Mouse (Mus musculus) lung, postnatal 25 days (tissue): ENCODE measurements around the gene Vmn2r91.
"Not testable (repeated sequence)": the region's sequence is repeated elsewhere in the genome, so short reads cannot be mapped to it uniquely, and the experiment has no call there.

Source experiments
- DNase-seq: peaks from one replicate; pipeline ENCODE4 v3.0.0; 2022; ENCODE audit warnings: low spot score

The Vmn2r91 gene

DNA sequence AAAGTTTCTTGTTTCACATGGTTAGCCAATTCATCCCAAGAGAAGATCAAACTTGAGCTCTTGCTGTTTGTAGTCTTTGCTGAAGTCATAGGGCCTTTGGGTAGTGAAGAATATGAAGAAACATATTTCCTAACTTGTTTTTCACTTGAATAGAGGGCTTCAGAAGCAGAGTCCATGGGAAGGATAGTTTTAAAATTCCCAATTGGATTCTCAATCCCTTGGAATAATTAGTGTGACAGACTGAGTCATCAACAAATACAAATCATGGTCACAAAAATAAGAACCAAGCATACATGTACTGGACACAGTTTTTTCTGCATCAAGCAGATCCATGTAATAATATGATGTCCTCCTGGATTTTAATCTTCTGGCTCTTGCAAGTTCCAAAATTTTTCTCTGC lies at the start of gene Vmn2r91:
Gene Vmn2r91 (plus strand): TSS at position 301 of the 400 bp plus-strand sequence.
- DNase-seq, result not testable (repeated sequence)

DNA sequence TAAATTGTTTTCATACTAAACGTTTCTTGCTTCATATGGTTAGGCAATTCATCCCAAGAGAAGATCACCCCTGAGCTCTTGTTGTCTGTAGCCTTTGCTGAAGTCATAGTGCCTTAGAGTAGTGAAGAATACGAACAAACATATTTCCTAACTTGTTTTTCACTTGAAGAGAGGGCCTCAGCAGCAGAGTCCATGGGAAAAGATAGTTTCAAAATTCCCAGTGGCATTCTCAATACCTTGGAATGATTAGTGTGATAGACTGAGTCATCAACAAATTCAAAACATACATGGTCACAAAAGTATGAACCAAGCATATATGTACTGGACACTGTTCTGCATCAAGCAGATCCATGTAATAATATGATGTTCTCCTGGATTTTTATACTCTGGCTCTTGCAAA lies 35.7 kb upstream of the Vmn2r91 start, which contains the start of gene Vmn2r124:
Gene Vmn2r124 (plus strand): TSS at position 301 of the 400 bp plus-strand sequence.
- no peak for DNase-seq

DNA sequence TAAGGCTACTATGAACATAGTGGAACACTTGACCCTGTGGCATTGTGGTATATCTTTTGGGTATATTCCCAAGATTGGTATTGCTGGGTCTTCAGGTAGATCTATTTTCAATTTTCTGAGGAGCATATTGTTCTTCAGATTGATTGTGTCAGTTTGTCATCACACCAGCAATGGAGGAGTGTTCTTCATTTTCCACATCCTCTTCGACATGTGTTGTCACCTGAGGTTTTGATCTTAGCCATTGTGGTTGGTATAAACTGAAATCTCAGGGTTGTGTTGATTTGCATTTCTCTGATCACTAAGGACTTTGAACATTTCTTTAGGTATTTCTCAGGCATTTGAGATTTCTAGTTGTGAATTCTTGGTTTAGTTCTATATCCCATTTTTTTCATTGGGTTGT lies 10.8 kb downstream of the Vmn2r91 start:
- not testable (repeated sequence) for DNase-seq

DNA sequence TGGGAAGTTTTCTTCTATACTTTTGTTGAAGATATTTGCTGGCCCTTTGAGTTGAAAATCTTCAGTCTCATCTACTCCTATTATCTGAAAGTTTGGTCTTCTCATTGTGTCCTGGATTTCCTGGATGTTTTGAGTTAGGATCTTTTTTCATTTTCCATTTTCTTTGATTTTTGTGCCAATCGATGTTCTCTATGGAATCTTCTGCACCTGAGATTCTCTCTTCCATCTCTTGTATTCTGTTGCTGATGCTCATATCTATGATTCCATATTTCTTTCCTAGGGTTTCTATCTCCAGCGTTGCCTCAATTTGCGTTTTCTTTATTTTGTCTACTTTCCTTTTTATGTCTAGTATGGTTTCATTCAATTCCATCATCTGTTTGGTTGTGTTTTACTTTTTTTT lies 17.4 kb downstream of the Vmn2r91 start:
- not testable (repeated sequence) for DNase-seq

DNA sequence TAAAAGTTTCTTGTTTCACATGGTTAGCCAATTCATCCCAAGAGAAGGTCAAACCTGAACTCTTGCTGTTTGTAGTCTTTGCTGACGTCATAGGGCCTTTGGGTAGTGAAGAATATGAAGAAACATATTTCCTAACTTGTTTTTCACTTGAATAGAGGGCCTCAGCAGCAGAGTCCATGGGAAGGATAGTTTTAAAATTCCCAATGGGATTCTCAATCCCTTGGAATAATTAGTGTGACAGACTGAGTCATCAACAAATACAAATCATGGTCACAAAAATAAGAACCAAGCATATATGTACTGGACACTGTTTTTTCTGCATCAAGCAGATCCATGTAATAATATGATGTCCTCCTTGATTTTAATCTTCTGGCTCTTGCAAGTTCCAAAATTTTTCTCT lies 66.8 kb downstream of the Vmn2r91 start, which contains the start of gene Vmn2r92:
Gene Vmn2r92 (plus strand): TSS at position 301 of the 400 bp plus-strand sequence.
- DNase-seq, result not testable (repeated sequence)

DNA sequence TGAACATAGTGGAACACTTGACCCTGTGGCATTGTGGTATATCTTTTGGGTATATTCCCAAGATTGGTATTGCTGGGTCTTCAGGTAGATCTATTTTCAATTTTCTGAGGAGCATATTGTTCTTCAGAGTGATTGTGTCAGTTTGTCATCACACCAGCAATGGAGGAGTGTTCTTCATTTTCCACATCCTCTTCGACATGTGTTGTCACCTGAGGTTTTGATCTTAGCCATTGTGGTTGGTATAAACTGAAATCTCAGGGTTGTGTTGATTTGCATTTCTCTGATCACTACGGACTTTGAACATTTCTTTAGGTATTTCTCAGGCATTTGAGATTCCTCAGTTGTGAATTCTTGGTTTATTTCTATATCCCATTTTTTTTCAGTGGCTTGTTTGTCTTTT lies 76.4 kb downstream of the Vmn2r91 start:
- DNase-seq, result not testable (repeated sequence)
